Mouse (Mus musculus) CH12.LX (cell line): Measurements from ENCODE around the gene Apba1. TPM values are rescaled to one million over a fixed set of nuclear protein-coding genes. Genes with fewer than 3 reads are reported as not detected.

Experiments
- DNase-seq: peaks from one replicate; pipeline ENCODE4 v3.0.0-alpha.2; 2013; ENCODE audit errors: extremely low read depth
- H3K27ac ChIP-seq: 2 replicates; pipeline ENCODE4 v1.5.1; 2012; ENCODE audit warnings: low read depth, mild to moderate bottlenecking, control low read depth, moderate library complexity; ENCODE audit not compliant: insufficient read depth
- H3K27me3 ChIP-seq: replicated peaks from 2 replicates; pipeline ENCODE3; 2012; ENCODE audit warnings: inconsistent platforms
- H3K36me3 ChIP-seq, 2 experiments: replicated peaks in 1 of 2; 2 replicates each; pipeline versions ENCODE3 to v1.6.1; 2012; ENCODE audit warnings: inconsistent platforms in 1 of 2, low read length in 1 of 2, mild to moderate bottlenecking in 1 of 2, mixed read lengths in 1 of 2, moderate library complexity in 1 of 2; ENCODE audit not compliant: control insufficient read depth in 1 of 2, insufficient read depth in 1 of 2
- H3K4me1 ChIP-seq, 2 experiments: 2 replicates each; pipeline ENCODE4 v1.6.1; 2012; ENCODE audit warnings: inconsistent platforms in 1 of 2, moderate library complexity in 1 of 2; ENCODE audit not compliant: insufficient read depth in 2 of 2, control insufficient read depth in 1 of 2
- H3K4me2 ChIP-seq: 2 replicates; pipeline ENCODE4 v1.6.1; 2012; ENCODE audit warnings: low read depth, mild to moderate bottlenecking, control low read depth; ENCODE audit not compliant: poor library complexity, insufficient read depth, severe bottlenecking
- H3K4me3 ChIP-seq, 3 experiments: fragments of 150-350 bp in 1 of 3; sonication (generic) in 1 of 3; replicated peaks in 1 of 3; 2 replicates each; pipeline versions ENCODE3 to v1.5.1; 2011 to 2012; ENCODE audit warnings: low read depth in 2 of 3, low read length in 2 of 3, mild to moderate bottlenecking in 2 of 3, moderate library complexity in 2 of 3, control low read depth in 1 of 3, improper control_type of control experiment in 1 of 3, inconsistent platforms in 1 of 3, mixed read lengths in 1 of 3; ENCODE audit not compliant: poor library complexity in 1 of 3
- H3K79me2 ChIP-seq: replicated peaks from 2 replicates; pipeline ENCODE4 v1.6.1; 2012; ENCODE audit warnings: mild to moderate bottlenecking, moderate library complexity; ENCODE audit not compliant: control insufficient read depth, poor library complexity, insufficient read depth, severe bottlenecking; ENCODE audit errors: extremely low read depth
- H3K9ac ChIP-seq: 2 replicates; pipeline ENCODE4 v1.6.1; 2012; ENCODE audit warnings: low read depth, mild to moderate bottlenecking, control low read depth, moderate library complexity; ENCODE audit not compliant: insufficient read depth
- H3K9me3 ChIP-seq: replicated peaks from 2 replicates; pipeline ENCODE3; 2012; ENCODE audit warnings: low read length, inconsistent platforms, mixed read lengths
- CHD1 ChIP-seq: IDR thresholded peaks from 2 replicates; pipeline ENCODE4 v1.6.1; 2012; ENCODE audit warnings: low read depth, low read length, improper control_type of control experiment, inconsistent platforms
- CTCF ChIP-seq, 2 experiments: IDR thresholded peaks in 1 of 2; conservative IDR thresholded peaks in 1 of 2; 2 replicates each; pipeline ENCODE4 v1.5.1; 2011 to 2012; ENCODE audit warnings: low read depth in 2 of 2, low read length in 2 of 2, improper control_type of control experiment in 1 of 2, inconsistent platforms in 1 of 2, mild to moderate bottlenecking in 1 of 2, moderate library complexity in 1 of 2
- E2F4 ChIP-seq: IDR thresholded peaks from 2 replicates; pipeline ENCODE4 v1.6.1; 2011; ENCODE audit warnings: low read depth, low read length, improper control_type of control experiment; ENCODE audit not compliant: insufficient replicate concordance
- ELF1 ChIP-seq: IDR thresholded peaks from 2 replicates; pipeline ENCODE4 v1.6.1; 2014; ENCODE audit warnings: low read depth, mild to moderate bottlenecking, inconsistent platforms, low read length, improper control_type of control experiment
- EP300 ChIP-seq: IDR thresholded peaks from 2 replicates; pipeline ENCODE4 v1.6.1; 2011; ENCODE audit warnings: low read length, improper control_type of control experiment
- ETS1 ChIP-seq: conservative IDR thresholded peaks from 2 replicates; pipeline ENCODE4 v1.6.1; 2012; ENCODE audit warnings: low read depth, mild to moderate bottlenecking, inconsistent platforms, low read length, improper control_type of control experiment, moderate library complexity
- IRF4 ChIP-seq: IDR thresholded peaks from 2 replicates; pipeline ENCODE4 v1.6.1; 2014; ENCODE audit warnings: low read depth, mild to moderate bottlenecking, inconsistent platforms, low read length, improper control_type of control experiment
- JUND ChIP-seq: conservative IDR thresholded peaks from 2 replicates; pipeline ENCODE4 v1.6.1; 2011; ENCODE audit warnings: low read depth, low read length, improper control_type of control experiment
- MAFK ChIP-seq: IDR thresholded peaks from 2 replicates; pipeline ENCODE4 v1.6.1; 2011; ENCODE audit warnings: low read length, improper control_type of control experiment; ENCODE audit not compliant: insufficient replicate concordance
- MAZ ChIP-seq: IDR thresholded peaks from 2 replicates; pipeline ENCODE4 v1.6.1; 2012; ENCODE audit warnings: low read depth, mild to moderate bottlenecking, inconsistent platforms, low read length, improper control_type of control experiment, moderate library complexity
- NELFE ChIP-seq: IDR thresholded peaks from 2 replicates; pipeline ENCODE4 v1.6.1; 2011; ENCODE audit warnings: low read depth, low read length, improper control_type of control experiment
- NRF1 ChIP-seq: IDR thresholded peaks from 2 replicates; pipeline ENCODE4 v1.6.1; 2014; ENCODE audit warnings: low read depth, mild to moderate bottlenecking, inconsistent platforms, low read length, improper control_type of control experiment, moderate library complexity
- PAX5 ChIP-seq: IDR thresholded peaks from 2 replicates; pipeline ENCODE4 v1.6.1; 2012; ENCODE audit warnings: low read length, inconsistent platforms, mixed read lengths
- POLR2A ChIP-seq: IDR thresholded peaks from 2 replicates; pipeline ENCODE4 v1.6.1; 2011; ENCODE audit warnings: low read depth, mild to moderate bottlenecking, improper control_type of control experiment, low read length
- SMC3 ChIP-seq: IDR thresholded peaks from 2 replicates; pipeline ENCODE4 v1.6.1; 2011; ENCODE audit warnings: low read depth, low read length, improper control_type of control experiment
- TBP ChIP-seq: conservative IDR thresholded peaks from 2 replicates; pipeline ENCODE4 v1.6.1; 2011; ENCODE audit warnings: low read depth, low read length, improper control_type of control experiment
- TCF12 ChIP-seq: IDR thresholded peaks from 2 replicates; pipeline ENCODE4 v1.6.1; 2014; ENCODE audit warnings: low read depth, mild to moderate bottlenecking, inconsistent platforms, low read length, improper control_type of control experiment
- USF1 ChIP-seq: IDR thresholded peaks from 2 replicates; pipeline ENCODE4 v1.6.1; 2014; ENCODE audit warnings: low read depth, mild to moderate bottlenecking, inconsistent platforms, low read length, improper control_type of control experiment
- USF2 ChIP-seq: conservative IDR thresholded peaks from 2 replicates; pipeline ENCODE4 v1.6.1; 2011; ENCODE audit warnings: low read depth, low read length, improper control_type of control experiment
- ZC3H11A ChIP-seq: IDR thresholded peaks from 2 replicates; pipeline ENCODE4 v1.6.1; 2012; ENCODE audit warnings: low read depth, mild to moderate bottlenecking, inconsistent platforms, low read length, improper control_type of control experiment
- ZMIZ1 ChIP-seq: IDR thresholded peaks from 2 replicates; pipeline ENCODE4 v1.6.1; 2012; ENCODE audit warnings: low read depth, mild to moderate bottlenecking, inconsistent platforms, low read length, improper control_type of control experiment
- dilution Hi-C: fragments of 300-500 bp; cut with MboI; formaldehyde crosslinking; loops from 2 replicates; pipeline ENCODE4 v1.14.3; 2020; ENCODE audit warnings: low sequenced_read_pairs; ENCODE audit not compliant: extremely low pct_unique_long_range_greater_than_20kb, extremely low pct_ligation_motif_present
- in situ Hi-C: fragments of 300-500 bp; cut with MboI; formaldehyde crosslinking; loops from 3 replicates; pipeline ENCODE4 v1.14.3; 2019; ENCODE audit warnings: low sequenced_read_pairs, low pct_ligation_motif_present, low pct_unique_long_range_greater_than_20kb, mixed read lengths
- polyA plus RNA-seq: library from polyadenylated mRNA; unstranded; fragments of >175 nt; gene quantifications from 2 replicates; pipeline ENCODE4 v1.2.1, GENCODE M21; 2012; ENCODE audit warnings: low read depth; ENCODE audit not compliant: insufficient read length
- total RNA-seq, 2 experiments: library from RNA; depleted of rRNA; stranded (reverse); fragments of 300-350 nt in 1 of 2; fragments of >200 nt in 1 of 2; gene quantifications; 2 replicates each; pipeline ENCODE4 v1.2.3; 2012 to 2014

Gene Apba1
- total and polyA plus RNA-seq, 3 experiments: 0.08 to 0.24 (median 0.09) TPM

DNA sequence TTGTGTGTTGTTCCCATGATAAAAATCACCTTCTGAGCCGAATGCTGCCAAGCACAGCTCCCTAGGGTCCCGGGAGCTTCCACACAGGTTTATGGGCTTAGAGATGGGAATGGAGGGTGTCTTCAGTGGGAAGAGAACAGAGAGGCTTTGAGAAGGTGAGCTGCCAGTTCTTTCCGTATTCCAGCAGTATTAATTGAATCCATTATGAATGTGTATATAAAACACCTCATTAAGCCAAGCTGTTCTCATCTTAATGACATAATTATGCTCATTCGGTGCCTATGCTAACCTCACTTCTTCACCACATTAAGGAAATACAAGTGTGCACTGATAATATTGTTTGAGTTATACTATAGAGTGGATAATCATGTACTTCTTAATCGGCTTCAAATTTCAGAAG lies 147.1 kb downstream of the Apba1 start:
- dilution Hi-C loops: no loop called here
- H3K27me3 ChIP-seq: no peaks in the 10 kb centered on the region
- H3K4me1 ChIP-seq: peaks cover 0 to 10% of the 10 kb centered on the region in 2 experiments; a peak in 1 of 4 replicates
- H3K4me3 ChIP-seq: no peak overlapping the region
- DNase-seq: no peak
- in situ Hi-C loops: no loop called here
- H3K4me2 ChIP-seq: no peak overlapping the region
- H3K79me2 ChIP-seq: no peaks in the 10 kb centered on the region
- no peaks in the 10 kb centered on the region for H3K36me3 ChIP-seq
- TF ChIP-seq SMC3 (no peak), NELFE (no peak), JUND (no peak), ZMIZ1 (no peak), CTCF (conservative IDR thresholded peaks at IDR 0.05 in 1 of 2, IDR thresholded peaks at IDR 0.05 in 1 of 2; ENCODE audit: low read depth in 2 of 2, low read length in 2 of 2) (no peak), USF2 (no peak), TCF12 (no peak), TBP (no peak), PAX5 (no peak), E2F4 (no peak), ELF1 (no peak), MAZ (no peak), NRF1 (no peak), POLR2A (no peak), USF1 (no peak), ETS1 (no peak), MAFK (no peak), EP300 (no peak), CHD1 (no peak)
- H3K27ac ChIP-seq: no peak overlapping the region
- H3K9me3 ChIP-seq: no peaks in the 10 kb centered on the region
- no peak overlapping the region for H3K9ac ChIP-seq

DNA sequence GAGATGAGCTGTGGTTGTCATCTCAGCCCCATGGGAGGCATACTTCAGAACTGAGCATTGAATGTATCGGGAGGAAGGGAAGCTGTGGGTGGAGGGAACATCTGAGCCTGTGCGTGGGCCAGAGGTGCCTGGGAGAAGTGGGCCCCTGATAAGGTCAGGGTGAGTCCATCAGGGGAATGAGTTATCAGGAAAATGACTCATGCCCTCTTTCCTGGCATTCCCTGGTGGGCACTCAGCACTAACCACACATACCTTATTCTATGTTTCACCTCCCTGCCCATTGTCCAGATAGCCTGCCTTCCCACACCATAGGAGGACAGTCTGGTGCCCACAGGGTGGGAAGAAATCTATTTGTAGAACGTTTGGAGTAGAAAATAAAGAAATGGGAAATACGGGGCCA lies 151.7 kb downstream of the Apba1 start:
- no peak for DNase-seq
- no peak overlapping the region for H3K4me2 ChIP-seq
- dilution Hi-C loops (no loop called here), in situ Hi-C loops (no loop called here)
- no peaks in the 10 kb centered on the region for H3K36me3 ChIP-seq
- H3K79me2 ChIP-seq: no peaks in the 10 kb centered on the region
- H3K27ac ChIP-seq: no peak overlapping the region
- peaks cover 0 to 10% of the 10 kb centered on the region in 2 experiments; a peak in 1 of 4 replicates for H3K4me1 ChIP-seq
- H3K4me3 ChIP-seq: no peak overlapping the region
- TF ChIP-seq IRF4: no peak
- TF ChIP-seq MAFK: no peak
- TF ChIP-seq CHD1: no peak
- no peak for TF ChIP-seq ZC3H11A
- TF ChIP-seq, all 38 proteins: peak for 0
- H3K9ac ChIP-seq: no peak overlapping the region
- H3K27me3 ChIP-seq: no peaks in the 10 kb centered on the region
- H3K9me3 ChIP-seq: no peaks in the 10 kb centered on the region
